Mouse (Mus musculus) brain, embryonic 14.5 days (tissue): ENCODE data around the gene Muc4.

Experiments used
- CTCF ChIP-seq: fragments of 200-500 bp; IDR thresholded peaks from 2 replicates; pipeline ENCODE4 v1.5.1; 2012; ENCODE audit warnings: inconsistent platforms, mild to moderate bottlenecking, moderate library complexity, borderline replicate concordance; ENCODE audit not compliant: insufficient read depth, insufficient read length; ENCODE audit errors: extremely low read depth
- POLR2A ChIP-seq: fragments of 200-500 bp; IDR thresholded peaks from 2 replicates; pipeline ENCODE4 v1.6.1; 2012; ENCODE audit warnings: mild to moderate bottlenecking, inconsistent platforms, borderline replicate concordance; ENCODE audit not compliant: poor library complexity, insufficient read depth, insufficient read length, severe bottlenecking; ENCODE audit errors: extremely low read depth

DNA sequence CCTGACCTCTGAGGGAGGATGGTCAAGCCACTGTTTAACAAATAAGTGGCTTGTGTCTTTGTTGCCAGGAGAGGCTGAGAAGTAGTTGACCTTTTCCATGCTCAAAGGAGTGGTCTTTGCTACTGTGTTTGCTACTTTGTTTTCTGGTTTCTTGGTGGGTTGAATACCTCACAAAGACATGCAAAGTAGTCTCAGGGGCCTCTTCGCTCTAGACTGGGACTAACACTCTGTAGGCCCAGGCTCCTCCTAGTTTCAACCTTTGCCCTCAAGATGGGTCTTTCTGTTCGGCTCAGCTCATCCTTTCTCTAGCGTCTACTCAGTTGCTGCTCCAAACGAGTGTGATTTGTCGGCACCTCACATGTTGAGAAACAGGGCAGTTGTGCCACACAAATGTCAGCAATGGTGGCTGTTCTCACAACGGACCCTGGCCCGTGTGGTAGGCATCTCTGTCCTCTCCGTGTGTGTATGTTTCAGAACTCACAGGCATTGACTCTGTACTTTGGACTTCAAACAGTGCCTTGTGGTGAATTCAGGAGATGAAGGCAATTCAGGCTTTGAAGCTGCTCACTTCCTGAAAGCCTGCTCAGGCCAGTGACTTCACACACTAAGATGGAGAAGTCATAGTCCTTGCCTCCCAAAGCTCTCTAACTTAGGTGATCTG lies 4.4 kb downstream of the Muc4 start:
- no peak for TF ChIP-seq CTCF
- no peak for TF ChIP-seq POLR2A
